Mouse (Mus musculus) regulatory T cell (primary cell): ENCODE data around the gene Olfr986.
"Not testable (repeated sequence)": the region's sequence is repeated elsewhere in the genome, so short reads cannot be mapped to it uniquely, and the experiment has no call there.

Source experiments
- in situ Hi-C: fragments of 300-600 bp; cut with MboI, MseI; formaldehyde crosslinking; loops from one replicate; pipeline ENCODE4 v1.15.1; 2025; ENCODE audit warnings: high pct_unique_total_duplicates

Gene Olfr986

GRCm38 (mm10) chr9:40180620-40181019 is at the start of gene Olfr986:
Gene Olfr986, plus strand, starts transcription at chr9:40180920.
- in situ Hi-C loops: no loop called here

GRCm38 (mm10) chr9:40136987-40137688 is 43.6 kb upstream of the Olfr986 start:
- in situ Hi-C loops: no loop called here

GRCm38 (mm10) chr9:40139484-40139883 is 41.2 kb upstream of the Olfr986 start:
- in situ Hi-C loops: no loop called here

DNA sequence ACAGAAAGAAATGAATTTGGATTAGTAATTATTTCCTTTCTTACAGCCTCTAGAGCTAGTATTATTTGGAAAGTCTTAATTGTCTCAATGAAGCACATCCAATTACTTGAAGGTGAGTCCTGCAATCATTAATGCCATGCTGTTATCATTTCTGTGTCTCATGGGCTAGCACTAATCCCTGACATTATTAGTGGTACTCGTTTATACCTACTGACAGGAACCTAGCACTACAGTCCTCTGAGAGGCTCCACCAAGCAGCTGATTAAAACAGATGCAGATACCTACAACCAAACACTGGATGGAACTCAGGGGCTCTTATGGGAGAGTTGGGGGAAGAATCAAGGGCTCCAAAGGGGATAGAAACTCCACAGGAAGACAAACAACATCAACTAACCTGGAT is 39.2 kb upstream of the Olfr986 start:
- in situ Hi-C loops: no loop called here

DNA sequence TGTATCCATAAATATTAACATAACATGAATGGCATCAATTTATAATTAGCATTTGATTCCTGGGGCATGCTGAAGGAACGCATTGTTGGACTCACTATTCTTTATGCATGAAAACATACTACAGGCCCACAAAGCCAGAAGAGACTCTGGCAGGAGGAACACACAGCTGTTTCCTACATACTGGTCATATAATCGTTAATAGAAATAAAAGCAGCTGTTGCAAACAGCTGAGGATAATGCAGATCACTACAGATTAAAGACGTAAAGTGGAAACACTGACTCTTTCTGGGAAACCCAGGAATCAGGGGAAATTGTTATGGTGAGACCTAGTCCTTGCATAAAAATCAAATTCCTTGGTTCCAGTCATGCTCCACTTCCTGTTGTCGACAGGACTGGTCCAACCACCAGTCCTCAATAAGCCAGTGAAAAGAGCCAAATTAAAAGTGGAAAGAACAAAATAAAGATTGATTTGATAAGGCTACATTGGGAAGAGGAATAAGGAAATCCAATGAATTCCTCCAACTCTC is 25.5 kb upstream of the Olfr986 start:
- in situ Hi-C loops: no loop called here

- in situ Hi-C loops: no loop called here
Observed at GRCm38 (mm10) chr9:40166446-40166845, 14.3 kb upstream of the Olfr986 start.

GRCm38 (mm10) chr9:40177017-40177416 is 3.7 kb upstream of the Olfr986 start:
- in situ Hi-C loops: loop anchor here (10.0 kb wide), 1 partner anchor 1182 kb away; the partner anchor contains the start of gene Olfr935

DNA sequence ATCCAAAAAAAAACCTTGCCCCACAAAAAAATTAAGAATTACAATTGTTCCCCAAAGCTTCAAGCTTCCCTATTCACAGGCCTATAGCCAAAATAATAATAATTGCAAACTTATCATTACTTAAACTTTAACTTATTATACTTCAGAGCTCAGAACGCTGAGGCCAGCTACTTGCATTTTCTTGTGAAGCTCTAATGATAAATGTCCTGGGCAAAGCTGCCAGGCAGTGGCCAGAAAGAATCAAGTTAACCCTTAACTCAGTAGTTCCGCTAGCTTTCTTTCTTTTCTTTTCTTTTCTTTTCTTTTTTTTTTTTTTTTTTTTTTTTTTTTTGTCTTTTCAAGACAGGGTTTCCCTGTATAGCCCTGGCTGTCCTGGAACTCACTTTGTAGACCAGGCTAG is 4.4 kb downstream of the Olfr986 start:
- in situ Hi-C loops: not testable (repeated sequence)

DNA sequence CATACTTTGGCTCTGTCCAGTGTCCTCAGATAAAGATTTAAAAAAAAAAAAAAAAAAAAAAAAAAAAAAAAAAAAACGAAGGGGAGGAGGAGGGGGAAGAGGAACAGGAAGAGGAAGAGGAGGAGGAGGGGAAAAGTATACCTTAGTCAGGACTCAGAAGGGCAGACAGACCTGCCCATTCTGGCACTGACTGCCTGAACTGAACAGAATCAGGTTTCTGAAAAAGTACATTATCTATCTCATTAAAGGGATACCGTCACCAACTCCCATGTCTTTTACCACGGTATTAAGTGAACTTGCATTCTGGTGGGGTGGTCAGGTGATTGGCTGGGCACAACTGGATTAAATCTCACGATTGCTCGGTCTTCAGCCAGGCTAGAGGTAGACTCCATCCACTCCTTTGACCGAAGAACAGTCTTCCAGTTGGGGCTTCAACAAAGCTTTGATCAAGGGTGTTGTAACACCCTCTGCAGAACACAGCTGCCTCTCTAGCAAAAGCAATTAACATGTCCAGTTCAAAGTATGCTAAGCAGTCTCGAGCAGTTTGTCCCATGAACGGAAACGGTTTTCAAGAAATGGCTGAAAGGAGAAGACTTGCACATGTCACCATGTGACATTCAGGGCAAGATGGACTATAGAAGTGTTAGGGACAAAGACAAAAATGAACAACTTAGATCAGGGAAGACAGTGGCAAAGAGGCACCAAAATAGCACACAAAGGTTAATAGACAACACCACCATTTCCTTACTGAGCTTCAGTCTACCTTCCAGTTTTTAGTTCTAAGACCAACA is 10.6 kb downstream of the Olfr986 start:
- in situ Hi-C loops: no loop called here

DNA sequence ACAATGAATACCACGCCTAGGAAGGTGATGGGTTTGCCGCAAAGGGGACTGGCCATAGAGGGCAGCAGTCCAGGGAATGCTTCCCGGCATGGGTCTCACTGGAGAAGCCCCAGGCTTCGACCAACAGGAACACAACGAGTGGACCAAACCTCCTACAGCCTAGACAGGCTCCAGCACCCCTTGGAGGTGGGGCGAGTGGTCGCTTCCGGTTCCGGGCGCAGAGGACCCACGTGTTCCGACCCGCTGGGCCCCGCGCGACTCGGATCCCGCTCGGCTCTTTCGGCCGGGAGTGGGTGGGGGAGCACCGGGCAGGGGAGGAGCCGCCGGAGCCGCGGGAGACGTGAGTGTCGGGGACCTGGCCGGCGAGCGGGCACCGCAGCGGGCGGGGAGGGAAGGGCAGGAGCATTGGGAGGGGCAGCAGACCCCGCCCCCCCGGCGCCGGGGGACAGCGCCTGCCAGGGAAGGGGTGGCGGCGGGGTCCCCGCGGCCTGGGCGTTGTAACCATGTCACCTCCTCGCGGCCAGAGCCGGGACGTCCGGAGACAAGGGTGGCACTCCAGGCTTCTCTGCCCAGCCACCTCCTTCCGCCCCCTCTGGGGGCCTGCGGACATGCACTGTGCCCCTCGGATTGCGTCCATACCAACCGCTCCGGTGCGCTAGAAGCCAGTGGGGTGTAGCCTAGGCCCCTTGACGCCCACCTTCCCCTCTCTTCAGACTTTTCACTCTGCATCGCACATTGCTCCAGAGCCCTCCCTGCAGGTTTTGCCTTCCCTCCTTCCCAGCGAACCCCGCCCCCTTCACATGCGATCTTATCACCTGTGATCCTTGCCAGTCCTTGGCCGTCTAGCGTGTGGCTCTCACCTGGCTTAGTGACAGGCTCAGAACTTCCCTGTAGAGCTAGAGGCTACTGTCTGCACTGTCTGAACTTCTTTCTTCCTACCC is 11.6 kb downstream of the Olfr986 start, which contains the start of gene Zfp202:
Gene Zfp202 (plus strand): TSS at position 219 of the 941 bp plus-strand sequence.
- in situ Hi-C loops: no loop called here

- in situ Hi-C loops: no loop called here
Observed at GRCm38 (mm10) chr9:40195981-40196380, 15.3 kb downstream of the Olfr986 start.

DNA sequence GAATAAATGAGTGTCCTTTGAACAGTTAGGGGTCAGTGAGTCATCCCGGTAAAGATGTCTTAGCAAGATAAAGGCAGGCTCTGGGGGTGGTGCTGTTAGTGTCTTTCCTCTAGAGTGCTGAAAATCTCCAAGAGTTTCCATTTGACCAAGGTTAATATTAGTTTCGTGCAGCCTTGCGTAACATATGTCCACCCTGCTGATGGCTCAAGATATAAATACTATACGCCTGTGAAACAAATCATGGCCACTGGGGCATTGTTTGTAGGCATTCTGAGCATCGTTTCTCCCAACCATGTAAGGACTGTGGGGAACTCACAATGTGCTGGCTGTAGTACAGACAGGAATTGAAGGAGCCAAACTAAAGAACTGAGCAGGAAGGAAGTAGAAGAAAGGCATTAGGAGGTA is 25.8 kb downstream of the Olfr986 start:
- in situ Hi-C loops: no loop called here

DNA sequence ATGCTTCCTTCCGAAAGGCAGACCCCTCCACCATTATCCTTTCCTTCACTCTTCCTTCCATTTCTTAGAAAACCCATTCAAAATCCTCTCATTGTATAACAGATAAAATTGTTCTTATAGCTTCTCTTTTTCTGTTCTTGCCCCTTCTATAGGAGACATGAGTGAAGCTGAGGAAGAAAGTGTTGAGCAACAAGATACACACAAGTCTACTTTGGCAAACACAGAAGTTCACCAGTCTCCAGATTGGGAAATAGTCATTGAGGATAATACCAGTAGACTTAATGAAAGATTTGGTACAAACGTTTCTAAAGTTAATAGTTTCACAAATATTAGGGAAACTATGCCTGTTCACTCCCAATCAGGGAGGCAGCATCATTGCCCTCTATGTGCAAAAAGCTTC is 30.0 kb downstream of the Olfr986 start:
- in situ Hi-C loops: no loop called here

DNA sequence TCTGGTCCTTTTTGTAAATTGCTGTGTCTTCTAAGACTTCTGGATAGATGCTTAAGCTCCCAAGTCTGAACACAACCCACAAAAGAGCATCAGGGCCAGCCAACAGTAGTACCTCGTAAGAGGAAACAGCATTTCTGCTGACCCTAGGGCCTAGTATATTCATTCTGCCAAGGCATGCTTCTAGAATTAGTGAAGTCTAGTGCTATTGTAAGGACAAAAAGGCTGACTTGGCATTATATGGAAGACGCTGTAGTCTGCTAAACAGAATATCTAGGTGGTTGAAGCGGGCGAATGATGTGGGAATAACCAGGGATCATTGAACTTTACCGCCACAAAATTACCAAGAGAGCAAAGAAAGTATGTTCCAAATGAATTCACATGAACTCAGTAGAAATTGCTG is 33.3 kb downstream of the Olfr986 start:
- in situ Hi-C loops: no loop called here

- in situ Hi-C loops: no loop called here
Observed at GRCm38 (mm10) chr9:40216651-40217050, 35.9 kb downstream of the Olfr986 start.

GRCm38 (mm10) chr9:40224289-40224688 is 43.6 kb downstream of the Olfr986 start:
- in situ Hi-C loops: no loop called here

DNA sequence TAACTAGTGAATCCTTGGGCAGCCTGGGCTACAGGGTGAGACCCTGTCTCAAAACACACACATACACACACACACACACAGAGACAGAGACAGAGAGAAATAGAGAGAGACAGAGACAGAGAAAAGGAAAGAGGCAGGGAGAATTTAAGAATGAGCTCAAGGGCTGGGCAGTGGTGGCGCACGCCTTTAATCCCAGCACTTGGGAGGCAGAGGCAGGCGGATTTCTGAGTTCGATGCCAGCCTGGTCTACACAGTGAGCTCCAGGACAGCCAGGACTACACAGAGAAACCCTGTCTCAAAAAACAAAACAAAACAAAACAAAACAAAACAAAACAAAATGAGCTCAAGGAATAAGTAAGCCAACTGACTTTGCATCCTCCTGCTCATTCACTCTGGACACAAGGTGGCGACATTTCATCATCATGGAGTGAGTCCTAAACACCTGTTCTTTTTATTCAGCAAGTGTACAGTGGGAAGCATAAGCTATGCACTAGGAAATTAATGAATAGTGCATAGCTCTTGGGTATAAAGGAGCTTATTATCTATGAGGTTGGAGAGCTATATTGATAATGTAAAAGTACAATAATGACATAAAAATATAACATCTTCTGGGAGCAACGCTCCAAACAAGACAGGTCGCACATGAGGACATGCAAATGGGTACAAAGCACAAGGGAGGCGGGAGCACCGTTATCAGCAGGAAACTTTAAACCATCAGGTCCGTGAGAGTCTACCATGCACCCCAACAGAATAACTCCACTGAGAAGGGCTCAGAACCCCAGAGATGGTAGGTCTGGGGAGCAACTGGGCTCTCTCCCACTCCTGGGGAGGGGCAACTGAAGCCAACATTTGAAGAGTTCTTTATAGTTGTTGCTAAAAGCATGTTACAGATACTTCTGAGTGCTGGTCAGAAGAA is 47.4 kb downstream of the Olfr986 start:
- in situ Hi-C loops: no loop called here

- in situ Hi-C loops: no loop called here
Observed at GRCm38 (mm10) chr9:40228804-40229331, 48.1 kb downstream of the Olfr986 start.

GRCm38 (mm10) chr9:40229479-40229878 is 48.8 kb downstream of the Olfr986 start:
- in situ Hi-C loops: no loop called here

DNA sequence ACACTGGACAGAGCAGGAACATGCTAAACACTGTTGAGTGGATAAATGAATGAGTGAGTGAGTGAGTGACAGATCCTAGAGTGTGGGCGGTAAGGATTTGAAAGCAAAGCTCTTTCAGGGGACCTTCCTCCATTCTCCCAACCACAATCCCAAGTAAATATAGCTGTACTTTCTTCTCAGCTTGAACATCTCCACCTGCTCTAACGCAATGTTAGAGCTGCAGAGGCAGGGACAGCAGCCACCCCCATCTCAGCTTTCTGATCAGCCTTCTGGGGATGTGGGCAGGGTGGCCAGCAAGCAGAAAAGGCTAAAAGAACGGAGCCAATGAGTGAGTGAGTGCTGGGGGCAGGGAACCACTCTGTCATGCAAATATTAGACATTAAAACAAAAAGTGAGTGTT is 50.3 kb downstream of the Olfr986 start:
- in situ Hi-C loops: no loop called here
